Mouse (Mus musculus) cortical plate, adult 2 months (tissue): ENCODE results near the gene Gm10334.
"Not testable (repeated sequence)": the region's sequence is repeated elsewhere in the genome, so short reads cannot be mapped to it uniquely, and the experiment has no call there.

Experiments
- CTCF ChIP-seq: fragments of 200-500 bp; IDR thresholded peaks from 2 replicates; pipeline ENCODE4 v1.5.1; 2011; ENCODE audit warnings: mild to moderate bottlenecking, control low read depth, low read length; ENCODE audit not compliant: insufficient read depth; ENCODE audit errors: extremely low read depth
- POLR2A ChIP-seq: fragments of 200-500 bp; IDR thresholded peaks from 2 replicates; pipeline ENCODE4 v1.6.1; 2011; ENCODE audit warnings: mild to moderate bottlenecking, low read length, control low read depth; ENCODE audit not compliant: insufficient read depth; ENCODE audit errors: extremely low read depth

GRCm38 (mm10) chr6:41442261-41442660 lies 3.7 kb downstream of the Gm10334 start:
- TF ChIP-seq POLR2A, CTCF: not testable (repeated sequence)
